Mouse (Mus musculus) 3134 (cell line): ENCODE data around the gene Rbms3.

ENCODE experiments used
- DNase-seq: peaks from one replicate; pipeline ENCODE4 v3.0.0-alpha.2; 2011; ENCODE audit warnings: low spot score; ENCODE audit not compliant: insufficient read length; ENCODE audit errors: extremely low read depth

The Rbms3 gene

DNA sequence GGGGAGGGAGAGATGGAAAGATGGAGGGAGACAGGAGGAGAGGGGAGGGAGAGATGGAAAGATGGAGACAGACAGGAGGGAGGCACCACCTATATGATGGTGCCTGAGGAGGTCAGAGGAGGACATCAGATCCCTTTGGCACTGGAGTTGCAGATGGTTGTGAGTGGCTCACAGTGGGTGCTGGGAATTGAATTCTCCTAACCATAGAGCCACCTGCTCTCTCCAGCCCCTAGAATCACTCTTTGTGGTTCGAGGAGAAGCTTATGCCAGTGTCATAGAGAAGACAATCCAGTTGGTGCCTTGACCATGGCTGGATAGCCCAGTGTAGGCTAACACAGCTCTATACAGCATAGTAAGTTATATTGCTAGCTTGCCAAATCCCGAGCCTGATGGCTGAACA, 137.8 kb downstream of the Rbms3 start:
- no peak for DNase-seq

DNA sequence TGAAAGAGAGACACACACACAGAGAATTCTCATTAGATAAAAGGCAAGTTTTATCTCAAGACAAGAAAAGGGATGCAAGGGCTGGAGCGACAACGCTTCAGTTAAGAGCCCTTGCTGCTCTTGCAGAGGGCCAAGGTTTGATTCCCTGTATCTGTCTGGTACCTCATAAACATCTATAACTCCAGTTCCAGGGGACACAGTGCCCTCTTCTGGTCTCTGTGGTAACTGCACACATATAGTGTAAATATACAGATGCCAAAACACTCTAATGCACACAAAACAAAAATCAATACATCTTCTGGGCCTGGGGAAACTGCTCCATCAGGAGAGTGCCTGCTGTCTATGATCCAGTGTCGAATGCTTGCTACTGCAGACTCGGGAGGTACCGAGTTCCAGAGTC, 145.3 kb downstream of the Rbms3 start:
- DNase-seq, result no peak

DNA sequence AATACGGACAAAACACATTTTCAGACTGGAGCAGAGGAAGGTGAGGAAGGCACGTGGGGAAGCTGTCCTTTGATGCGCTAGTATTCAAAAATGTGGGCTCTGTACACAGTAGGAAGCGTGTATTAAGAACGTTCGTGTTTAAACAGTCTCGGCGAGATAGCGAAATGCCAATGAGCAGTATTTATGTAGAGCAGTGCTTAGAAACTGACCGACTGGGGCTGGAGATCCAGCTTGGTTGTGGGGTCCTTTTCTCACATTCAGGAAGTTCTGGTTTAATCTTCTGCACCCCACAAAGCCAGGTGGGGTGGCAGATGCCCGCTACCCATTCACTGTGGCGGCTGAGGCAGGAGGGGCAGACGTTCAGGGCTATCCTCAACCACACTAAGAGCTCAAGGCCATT, 153.0 kb downstream of the Rbms3 start:
- no peak for DNase-seq

DNA sequence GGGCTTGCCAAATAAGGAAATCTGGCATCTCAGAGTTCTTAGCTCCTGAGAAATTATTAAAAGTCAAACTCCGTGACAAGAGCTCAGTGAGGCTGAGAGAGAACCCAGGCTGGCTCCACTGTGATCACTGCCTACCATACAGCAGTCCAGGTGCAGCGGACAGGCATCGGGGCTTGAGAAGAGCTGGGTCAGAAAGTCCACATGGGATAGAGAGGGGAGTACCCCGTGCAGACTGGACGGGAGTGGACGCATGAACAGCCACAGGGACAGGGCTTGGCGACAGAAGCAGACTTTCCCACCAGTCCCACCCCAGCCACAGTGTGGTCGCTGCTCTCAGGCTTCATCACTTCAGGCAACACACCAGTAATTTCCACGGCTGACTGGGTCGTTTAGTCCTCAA, 176.9 kb downstream of the Rbms3 start:
- no peak for DNase-seq

DNA sequence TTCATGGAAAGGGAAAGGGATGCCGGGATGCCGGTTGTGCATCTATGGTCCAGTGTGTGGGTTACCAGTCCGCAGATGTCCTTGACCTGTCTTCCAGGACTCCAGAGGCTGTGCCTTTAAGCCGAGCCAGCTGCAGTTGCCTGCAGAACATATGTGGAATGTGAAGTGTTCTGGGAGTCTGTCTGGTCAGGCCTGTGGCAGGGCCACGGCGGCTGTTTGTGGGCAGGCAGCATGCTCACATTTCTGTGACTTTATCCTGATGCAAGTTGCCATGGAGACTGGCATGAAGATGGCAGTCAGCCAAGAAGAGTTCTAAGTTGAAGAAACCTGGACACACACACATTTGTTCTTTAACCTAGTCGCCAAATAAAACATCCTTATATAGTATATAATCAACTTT, 187.1 kb downstream of the Rbms3 start:
- DNase-seq, result no peak

DNA sequence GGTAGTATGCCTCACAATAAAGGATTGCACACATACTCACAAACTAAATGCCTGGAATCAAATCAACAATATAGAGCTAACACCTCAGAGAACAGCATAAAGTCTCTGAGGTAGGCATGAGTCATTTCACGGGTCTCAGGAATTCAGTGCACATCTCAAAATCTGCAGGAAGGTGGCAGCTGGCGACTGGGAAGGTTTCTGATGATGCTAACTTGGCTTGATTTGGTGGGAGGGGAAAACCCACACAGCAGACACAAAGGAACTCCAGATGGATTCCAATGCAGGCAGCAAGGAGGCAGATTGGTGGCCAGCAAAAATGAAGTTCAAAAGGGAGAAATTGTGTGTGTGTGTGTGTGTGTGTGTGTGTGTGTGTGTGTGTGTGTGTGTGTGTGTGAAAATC, 193.9 kb downstream of the Rbms3 start:
- DNase-seq, result peak; percentile 14

DNA sequence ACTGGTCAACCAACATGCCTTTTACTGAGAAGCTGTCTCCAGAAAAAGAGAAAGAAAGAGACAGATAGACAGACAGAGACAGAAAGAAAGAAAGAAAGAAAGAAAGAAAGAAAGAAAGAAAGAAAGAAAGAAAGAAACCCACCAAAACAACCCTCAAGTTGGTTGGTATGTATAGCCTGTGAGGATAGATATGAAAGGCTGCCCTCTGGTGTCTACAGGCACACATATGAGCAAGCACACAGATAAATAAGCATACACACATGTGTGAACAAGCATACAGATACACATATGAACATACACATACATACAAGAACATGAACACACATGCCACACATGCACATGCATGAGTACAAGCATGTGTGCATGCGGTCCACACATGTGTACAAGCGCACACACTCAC, 199.0 kb downstream of the Rbms3 start:
- DNase-seq, result no peak

DNA sequence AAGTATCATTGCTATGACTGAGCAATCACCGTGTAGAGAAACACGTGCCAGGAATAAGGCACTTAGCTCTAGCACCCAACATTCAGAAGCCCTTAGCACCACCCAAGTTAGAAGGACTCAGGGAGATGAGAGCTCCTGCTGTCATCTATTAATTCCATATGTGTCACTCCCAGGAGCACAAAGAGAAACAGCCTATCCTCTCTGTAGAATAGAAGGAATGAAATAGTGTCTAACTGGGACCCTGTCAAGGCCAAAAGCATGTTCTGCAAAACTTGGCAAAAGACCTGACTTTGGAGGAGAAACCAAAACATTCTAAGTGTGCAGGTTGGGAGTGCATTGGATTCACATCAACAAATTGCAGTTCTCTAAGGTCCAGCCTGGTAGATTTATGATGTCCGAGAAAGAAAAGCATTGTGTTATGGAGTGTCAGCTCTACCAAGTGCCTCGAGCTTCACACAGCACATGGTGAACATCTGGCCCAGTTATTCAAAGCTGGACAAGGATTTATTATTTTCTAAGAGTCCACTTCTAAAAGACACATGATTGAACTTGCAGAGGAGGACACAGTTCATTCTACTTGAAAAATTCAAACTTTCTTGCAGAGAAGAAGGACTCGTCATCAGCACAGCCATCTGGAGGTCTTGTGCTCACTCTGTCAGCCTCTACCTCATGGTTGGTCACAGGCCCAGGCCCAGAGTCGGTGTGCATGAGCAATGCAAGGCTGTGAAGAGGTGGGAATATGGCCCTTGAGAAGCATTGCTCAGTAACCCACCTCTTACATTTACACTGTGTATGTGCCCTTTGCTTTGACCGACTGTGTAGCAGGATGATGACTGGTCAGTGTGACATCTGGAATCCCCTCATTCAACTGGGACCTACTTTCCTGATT, 200.3 kb downstream of the Rbms3 start:
- DNase-seq, result no peak

DNA sequence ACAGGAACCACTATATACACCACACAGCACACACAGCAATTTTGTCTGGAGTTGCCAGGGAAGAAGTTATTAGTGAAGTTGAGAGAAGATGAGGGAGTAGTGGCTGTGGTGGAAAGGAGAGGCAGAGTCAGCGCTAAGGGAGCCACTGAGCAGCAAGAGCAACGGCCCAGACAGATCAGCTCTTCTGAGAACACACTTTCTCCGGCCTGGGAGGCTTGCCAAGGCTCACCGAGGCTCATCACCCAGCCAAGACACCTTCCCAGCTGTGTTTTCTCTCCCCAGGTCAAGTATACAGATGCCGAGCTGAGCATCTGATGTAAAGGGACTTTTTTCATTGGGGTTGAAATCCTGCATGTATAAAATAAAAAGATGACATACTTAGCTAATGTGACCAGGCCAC, 206.5 kb downstream of the Rbms3 start:
- no peak for DNase-seq

DNA sequence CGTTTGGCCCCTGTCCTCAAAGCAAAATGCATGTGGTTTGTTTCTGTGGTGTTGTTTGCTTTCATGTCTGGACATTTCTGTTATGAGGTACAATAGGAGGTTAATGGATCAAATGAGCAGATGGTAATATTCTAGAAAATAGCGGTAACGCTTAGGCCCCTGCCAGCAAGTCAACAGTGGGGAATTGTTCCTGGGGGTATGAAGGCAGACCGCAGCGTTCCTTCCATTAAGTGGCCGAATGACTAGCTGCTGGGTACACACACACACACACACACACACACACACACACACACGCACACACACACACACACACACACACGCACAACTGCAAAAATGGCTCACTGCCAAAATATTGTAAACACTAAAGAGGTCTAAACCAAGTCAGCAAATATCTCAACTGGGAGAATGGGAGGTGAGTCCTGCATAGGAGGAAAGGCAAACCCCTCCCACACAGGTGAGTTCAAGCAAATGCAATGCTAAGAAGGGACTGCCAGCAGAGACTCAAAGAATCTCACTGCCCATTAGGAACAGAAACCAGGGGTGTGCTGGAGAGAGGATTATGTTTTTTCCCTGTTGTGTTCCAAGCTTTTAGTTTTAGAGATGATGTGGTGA, 209.7 kb downstream of the Rbms3 start:
- DNase-seq, result no peak

DNA sequence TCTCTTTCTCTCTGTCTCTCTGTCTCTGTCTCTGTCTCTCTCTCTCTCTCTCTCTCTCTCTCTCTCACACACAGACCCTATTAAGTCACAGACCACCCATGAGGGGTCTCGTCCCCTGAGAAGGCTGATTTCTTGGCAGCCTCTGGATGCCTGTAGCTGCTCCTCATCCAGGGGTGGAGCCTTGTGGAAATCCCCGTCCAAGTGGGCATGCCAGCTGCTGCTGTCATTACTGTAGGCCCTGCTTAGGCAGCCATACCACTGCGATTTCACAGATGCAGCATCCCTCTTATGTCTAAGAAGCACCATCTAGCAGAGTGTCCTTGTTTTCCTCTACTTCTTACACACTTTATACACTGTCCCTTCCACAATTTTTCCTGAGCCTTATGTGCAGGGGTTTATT, 216.5 kb downstream of the Rbms3 start:
- DNase-seq, result no peak

DNA sequence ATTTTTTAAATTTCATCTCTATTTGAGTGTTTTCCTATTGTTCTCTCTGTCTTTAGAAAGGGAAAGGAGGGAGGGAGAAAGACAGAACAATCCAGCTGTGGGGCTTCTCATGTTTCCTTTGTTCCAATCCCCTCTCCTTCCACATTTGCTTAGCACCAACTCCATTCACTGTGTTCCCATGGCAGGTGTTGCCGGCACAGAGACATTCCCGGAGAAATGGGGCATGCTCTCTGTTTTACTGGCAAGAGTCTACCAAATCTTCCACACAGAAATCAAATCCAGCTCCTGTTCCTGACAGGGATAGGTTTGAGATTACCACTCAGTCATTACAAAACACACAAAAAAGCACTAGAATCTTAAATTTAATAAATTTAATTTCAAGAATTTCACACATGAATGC, 217.1 kb downstream of the Rbms3 start:
- DNase-seq, result no peak

DNA sequence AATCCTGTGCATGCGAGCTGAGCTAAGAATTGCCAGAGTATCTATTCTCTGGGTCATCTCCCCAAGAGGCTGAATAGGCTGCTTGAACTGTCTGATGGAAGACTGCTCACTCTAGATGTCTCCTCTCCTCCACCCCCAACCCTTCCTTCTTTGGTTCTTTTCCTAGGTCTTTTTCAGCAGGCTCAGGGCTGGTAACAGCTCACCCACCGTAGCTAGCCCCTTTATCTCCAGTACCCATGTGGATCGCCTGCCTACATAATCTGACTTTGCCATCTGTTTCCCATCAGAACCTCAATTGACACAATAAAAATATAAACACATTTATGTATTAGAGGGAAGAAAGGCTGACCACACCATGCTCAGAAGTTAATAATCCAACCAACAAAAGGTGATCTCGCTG, 225.1 kb downstream of the Rbms3 start:
- no peak for DNase-seq

DNA sequence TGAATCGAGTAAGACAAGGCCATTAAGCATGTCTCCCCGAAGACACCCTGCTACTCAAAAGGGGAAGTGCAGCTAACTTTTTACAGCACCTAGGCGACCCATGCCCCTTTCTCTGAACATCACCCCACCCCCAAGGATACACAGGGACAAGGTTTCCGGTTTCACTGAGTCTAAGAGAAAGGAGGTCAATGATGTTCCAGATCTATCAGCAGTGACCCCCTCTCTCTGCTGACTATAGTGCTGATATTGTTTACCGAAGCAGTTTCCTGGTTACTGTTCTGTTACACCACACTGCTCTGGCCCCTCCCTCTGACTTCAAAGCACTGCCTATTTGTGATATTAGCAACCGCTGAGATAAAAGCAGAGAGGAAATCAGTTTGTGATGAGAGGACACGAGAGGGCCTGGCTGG, 229.4 kb downstream of the Rbms3 start:
- DNase-seq, result no peak

DNA sequence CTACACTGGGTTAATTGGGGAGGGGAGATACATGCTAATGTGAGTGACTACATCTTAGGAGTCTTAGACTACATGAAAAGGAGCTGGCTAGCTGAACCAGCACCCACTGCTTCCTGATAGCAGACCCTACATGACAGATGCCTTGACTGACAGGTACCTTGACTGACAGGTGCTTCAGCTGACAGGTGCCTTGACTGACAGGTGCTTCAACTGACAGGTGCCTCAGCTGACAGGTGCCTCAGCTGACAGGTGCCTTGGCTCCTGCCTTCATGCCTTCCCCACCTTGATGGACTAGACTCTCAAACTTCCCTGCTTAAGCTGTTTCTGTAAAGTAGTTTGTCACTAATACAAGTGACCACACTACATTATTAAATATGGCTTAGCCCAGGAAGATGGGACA, 232.6 kb downstream of the Rbms3 start:
- no peak for DNase-seq

DNA sequence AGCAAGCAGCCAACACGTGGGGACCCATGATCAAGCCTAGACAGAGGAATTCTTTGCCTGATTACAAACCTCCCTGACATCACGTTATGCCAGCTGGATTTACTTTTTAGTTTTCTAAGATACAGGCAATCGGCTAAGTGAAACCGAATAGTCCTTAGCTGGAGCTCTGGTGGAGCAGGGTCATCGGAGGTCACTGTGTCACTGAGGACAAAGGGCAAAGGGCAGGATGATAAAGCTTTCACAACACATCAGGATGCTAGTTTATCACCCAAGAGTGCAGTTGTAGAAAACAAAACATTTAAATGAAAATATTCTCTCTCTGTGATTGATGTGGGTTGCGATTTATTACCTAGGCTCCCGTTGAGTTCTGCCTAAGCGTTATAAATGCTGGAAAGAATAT, 233.1 kb downstream of the Rbms3 start:
- DNase-seq, result no peak

DNA sequence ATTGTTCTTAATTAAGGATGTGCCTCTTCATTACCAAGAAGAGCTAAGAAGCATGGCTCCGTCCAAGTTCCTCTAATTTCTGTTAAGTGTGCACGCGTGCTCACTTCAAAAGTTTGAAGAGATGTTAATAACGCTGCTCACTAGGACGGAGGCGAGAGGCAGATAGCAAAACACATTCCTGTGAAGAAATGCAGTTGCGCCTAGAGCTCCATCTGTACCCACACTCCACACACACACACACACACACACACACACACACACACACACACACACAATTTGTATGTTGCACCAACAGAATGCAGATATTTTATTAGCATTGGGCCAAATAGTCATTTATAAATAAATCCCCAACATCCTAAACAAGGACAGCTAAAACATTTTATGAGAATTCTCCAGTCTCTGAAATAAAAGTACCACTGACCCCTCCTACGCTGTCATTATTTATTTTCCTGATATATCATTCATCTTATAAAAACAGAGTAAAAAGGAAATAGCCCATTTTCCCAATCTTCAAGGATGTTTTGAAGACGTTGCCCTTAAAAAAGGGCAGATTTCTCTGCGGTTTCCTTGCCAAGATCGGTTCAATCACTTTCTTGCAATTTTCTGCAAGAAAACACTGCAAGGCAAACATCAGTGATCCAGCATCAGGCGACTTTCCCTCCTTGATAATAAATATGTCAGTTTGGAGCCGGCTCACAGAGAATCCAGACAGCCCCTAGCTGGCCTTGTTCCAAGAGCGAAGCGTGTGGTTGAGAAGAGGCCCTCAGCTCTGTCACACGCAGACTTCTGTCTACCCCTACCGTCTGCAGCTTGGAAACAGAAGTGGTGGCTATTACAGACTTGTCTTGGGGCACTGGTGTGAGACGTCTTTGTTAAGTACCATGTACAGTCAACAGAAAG, 235.8 kb downstream of the Rbms3 start:
- DNase-seq, result no peak

DNA sequence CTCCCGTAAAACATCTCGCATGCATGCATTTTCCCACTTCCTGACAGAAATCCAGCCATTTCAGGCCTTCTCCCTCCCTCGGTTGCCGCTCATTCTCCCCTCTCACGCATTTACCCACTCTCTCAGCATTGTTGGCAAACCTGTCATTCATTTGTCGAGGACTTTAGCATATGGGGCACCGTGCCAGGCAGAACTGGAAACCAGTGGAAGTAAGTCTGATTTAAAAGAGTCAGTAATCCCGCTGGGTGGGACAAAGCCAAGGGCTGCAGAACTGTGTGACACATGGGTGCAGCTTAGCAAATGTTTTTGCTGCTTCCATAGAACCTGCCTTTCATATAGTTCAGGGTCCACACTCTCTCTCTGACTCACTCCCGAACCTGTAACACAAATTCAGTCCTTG, 241.7 kb downstream of the Rbms3 start:
- DNase-seq, result no peak

DNA sequence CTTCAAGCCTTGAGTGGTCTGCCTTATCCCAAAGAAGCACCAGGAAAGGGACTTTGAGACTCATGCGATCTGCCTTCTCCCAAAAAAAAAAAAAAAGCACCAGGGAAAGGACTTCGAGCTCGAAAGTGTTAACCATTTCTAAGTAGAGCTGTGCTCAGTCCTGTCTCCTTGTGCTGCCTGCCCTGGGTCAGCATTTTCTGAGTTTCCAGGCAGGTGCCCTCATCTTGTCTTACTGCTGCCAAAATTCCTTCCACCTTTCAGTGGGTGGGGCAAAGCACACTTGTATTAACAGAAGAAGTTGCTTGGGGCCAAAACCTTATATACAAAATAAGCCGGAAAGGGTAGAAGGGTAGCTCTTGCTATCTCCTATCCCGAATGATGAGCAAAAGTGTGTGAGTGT, 248.8 kb downstream of the Rbms3 start:
- DNase-seq, result no peak

DNA sequence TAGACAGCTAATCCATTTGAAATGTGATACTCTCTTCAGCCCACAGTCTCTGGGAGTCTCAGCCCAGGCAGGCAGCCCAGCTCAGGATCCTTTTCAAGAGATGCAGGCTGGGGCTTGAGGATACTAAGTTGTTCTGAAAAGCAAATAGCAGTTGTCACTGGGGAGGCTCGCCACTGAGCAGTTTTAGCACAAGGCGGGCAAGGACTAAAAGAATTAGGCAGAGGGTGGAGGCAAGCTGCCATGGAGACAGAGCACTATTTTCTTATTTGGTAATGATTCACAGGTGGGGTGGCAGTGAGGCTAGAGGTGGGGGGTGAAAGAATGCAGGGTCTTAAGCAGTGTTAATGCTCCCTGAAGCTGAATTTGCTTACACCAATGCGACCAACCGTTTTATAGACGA, 249.6 kb downstream of the Rbms3 start:
- no peak for DNase-seq

DNA sequence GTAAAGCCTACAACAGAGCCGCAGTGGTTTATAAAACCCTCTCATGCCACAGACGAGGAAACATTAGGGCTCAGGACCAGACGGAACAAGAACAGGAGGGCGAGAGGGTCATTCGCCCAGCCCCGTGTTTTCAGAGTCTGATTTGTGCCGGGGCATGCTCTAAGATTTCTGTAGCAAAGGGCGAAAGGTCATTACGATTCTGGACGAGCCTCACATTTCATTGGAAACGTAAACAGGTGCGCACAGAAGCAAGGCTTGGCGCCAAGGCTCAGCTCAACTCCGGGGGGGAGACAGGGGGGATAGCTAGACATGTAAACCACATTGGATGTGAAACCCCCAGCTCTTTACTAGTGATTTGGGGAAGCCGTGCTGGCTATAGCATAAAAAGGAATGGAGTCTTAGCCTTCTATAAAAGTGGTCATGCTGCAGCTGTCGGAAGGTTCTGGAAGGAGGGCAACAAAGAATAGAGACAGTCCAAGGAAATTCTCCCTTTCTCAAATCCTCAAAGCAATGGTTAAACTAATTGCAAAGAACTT, 250.2 kb downstream of the Rbms3 start:
- DNase-seq, result no peak
